Mouse (Mus musculus) heart, postnatal 0 days (tissue): ENCODE measurements around the gene Ube2k.

Experiments
- CTCF ChIP-seq: IDR thresholded peaks from 2 replicates; pipeline ENCODE4 v1.5.1; 2016; ENCODE audit warnings: antibody characterized with exemption, control low read depth, low read depth
- EP300 ChIP-seq: IDR thresholded peaks from 2 replicates; pipeline ENCODE4 v1.6.1; 2016; ENCODE audit warnings: antibody characterized with exemption, low read depth

DNA sequence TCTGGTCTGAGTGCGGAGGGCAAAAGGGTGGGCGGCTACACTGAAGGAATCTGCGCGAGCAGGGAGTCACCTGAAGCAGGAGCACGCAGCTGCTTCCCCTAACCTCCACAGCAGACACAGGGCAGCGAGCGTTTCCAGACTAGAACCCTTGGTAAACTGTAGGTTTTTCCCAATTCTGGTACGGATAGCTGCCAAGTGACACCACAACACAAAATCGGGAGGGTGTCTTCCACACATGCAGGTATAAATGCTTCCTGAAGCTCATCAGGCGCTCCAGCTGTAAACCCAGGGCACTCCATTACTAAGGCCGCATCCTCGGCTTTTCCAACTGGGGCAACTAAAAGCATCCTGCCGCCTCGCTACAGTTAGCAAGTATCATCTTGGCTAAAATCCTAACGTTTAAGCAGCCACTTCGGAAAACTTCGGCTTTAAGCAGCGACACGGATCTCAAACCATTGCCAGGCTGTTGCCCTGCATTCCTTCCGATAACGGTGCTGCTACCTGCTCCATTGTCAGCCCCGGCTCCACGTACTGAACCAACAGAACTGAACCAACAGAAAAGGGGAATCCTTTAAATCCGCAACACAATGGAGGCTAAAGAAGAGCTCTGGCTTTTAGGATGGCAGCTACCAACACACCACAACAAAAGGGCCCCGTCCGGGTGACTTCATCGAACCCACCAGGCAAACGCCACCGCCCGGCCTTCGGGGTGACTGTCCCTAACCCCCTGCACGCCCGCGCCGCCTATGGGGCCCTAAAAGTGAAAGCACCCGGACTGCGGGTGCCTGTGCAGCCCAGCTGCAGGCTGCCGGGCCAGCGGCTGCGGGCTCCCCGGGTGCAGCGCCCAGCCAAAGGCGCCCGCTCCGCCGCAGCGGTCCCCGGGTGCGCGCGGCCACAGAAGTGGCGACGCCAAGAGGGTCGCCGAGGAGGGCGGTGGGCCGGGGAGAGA is 45.0 kb upstream of the Ube2k start:
- TF ChIP-seq CTCF (no peak), EP300 (no peak)
